Mouse (Mus musculus) lung, postnatal 0 days (tissue): ENCODE results near the gene Abcc4.

Source experiments
- CTCF ChIP-seq: IDR thresholded peaks from 2 replicates; pipeline ENCODE4 v1.5.1; 2016; ENCODE audit warnings: antibody characterized with exemption, mild to moderate bottlenecking
- EP300 ChIP-seq: IDR thresholded peaks from 2 replicates; pipeline ENCODE4 v1.6.1; 2016; ENCODE audit warnings: antibody characterized with exemption, mild to moderate bottlenecking, control low read depth

DNA sequence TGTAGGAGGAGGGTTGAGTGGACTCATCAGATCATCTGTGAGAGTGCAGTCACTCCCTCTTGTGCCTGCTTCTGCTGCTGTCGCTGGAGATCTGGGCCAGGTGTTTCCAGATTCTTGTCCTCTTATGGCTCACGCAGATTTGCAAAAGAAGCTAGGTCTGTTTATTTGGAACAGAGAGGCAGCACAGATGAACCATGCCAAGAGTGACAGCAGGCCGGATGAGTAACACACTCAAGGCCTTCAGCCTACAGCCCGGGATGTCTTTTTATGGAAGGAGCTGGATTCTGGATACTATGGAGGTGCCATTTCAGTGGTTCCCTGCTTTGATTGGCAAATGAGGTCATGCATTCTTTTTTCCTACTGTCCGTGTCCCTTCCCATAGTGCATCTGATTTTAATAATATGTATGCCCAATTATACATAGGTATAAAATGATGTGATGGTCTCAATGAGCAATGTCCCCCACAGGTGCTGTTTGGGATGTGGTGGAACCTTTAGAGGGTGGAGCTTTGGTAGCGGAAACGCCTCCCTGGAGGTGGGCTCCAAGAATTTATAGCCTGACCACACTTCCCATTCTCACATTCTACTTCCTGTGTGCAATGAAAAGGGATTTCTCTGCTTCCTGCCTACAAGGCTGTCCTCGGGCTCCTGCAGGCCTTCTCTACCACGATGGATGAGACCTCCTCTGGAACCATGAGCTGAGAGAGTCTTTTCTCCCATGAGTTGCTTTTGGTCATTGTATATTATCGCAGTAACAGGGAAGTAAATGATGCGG is 18.1 kb upstream of the Abcc4 start:
- TF ChIP-seq CTCF (no peak), EP300 (no peak)
